Mouse (Mus musculus) liver, embryonic 14.5 days (tissue): ENCODE results near the gene Grip1. TPM values are rescaled to one million over a fixed set of nuclear protein-coding genes. Genes with fewer than 3 reads are reported as not detected.
A peak's percentile ranks its signal among the peaks of the same experiment; 100 is the strongest.

Source experiments
- ATAC-seq: fragments of 200-750 bp; cut with Nextera tagmentation; 2 replicates; pipeline ENCODE4 v1.8.0; 2017; ENCODE audit warnings: moderate number of reproducible peaks, mild to moderate bottlenecking, moderate library complexity; ENCODE audit not compliant: insufficient read depth
- DNase-seq, 3 experiments: peaks; one replicate each; pipeline ENCODE4 v3.0.0-alpha.2; 2012 to 2013; ENCODE audit warnings: low read depth in 3 of 3, low spot score in 3 of 3
- H3K27ac ChIP-seq: fragments of 300-500 bp; sonication (generic); 2 replicates; pipeline ENCODE4 v1.5.1; 2014; ENCODE audit warnings: moderate library complexity, mild to moderate bottlenecking, control low read depth, inconsistent platforms
- H3K27me3 ChIP-seq: fragments of 300-500 bp; sonication (generic); 2 replicates; pipeline ENCODE4 v1.6.1; 2014; ENCODE audit warnings: mild to moderate bottlenecking, low read length, moderate library complexity; ENCODE audit not compliant: control insufficient read depth, insufficient read depth
- H3K36me3 ChIP-seq: fragments of 300-500 bp; sonication (generic); replicated peaks from 2 replicates; pipeline ENCODE4 v1.6.1; 2014; ENCODE audit warnings: low read depth; ENCODE audit not compliant: control insufficient read depth, insufficient read depth
- H3K4me1 ChIP-seq, 2 experiments: fragments of 200-500 bp in 1 of 2; fragments of 300-500 bp in 1 of 2; sonication (generic) in 1 of 2; replicated peaks; 2 replicates each; pipeline ENCODE4 v1.6.1; 2012 to 2014; ENCODE audit warnings: antibody characterized with exemption in 1 of 2, inconsistent platforms in 1 of 2, low read length in 1 of 2; ENCODE audit not compliant: control insufficient read depth in 2 of 2, insufficient read depth in 2 of 2
- H3K4me2 ChIP-seq: fragments of 300-500 bp; sonication (generic); 2 replicates; pipeline ENCODE4 v1.6.1; 2014; ENCODE audit warnings: low read depth, mild to moderate bottlenecking, control low read depth, moderate library complexity
- H3K4me3 ChIP-seq, 2 experiments: fragments of 200-500 bp in 1 of 2; fragments of 300-500 bp in 1 of 2; sonication (generic) in 1 of 2; 2 replicates each; pipeline ENCODE4 v1.5.1; 2012 to 2014; ENCODE audit warnings: low read depth in 2 of 2, low read length in 2 of 2, mild to moderate bottlenecking in 2 of 2, control low read depth in 1 of 2, inconsistent platforms in 1 of 2, moderate library complexity in 1 of 2; ENCODE audit not compliant: insufficient read depth in 1 of 2
- H3K9ac ChIP-seq: fragments of 300-500 bp; sonication (generic); replicated peaks from 2 replicates; pipeline ENCODE4 v1.6.1; 2014; ENCODE audit warnings: mild to moderate bottlenecking, control low read depth, moderate library complexity
- H3K9me3 ChIP-seq: fragments of 300-500 bp; sonication (generic); 2 replicates; pipeline ENCODE4 v1.6.1; 2016; ENCODE audit warnings: low read length, mixed read lengths; ENCODE audit not compliant: control insufficient read depth
- CTCF ChIP-seq: IDR thresholded peaks from 2 replicates; pipeline ENCODE4 v1.5.1; 2016; ENCODE audit warnings: antibody characterized with exemption, low read depth, control low read depth
- EP300 ChIP-seq: IDR thresholded peaks from 2 replicates; pipeline ENCODE4 v1.6.1; 2016; ENCODE audit warnings: antibody characterized with exemption, low read depth
- WGBS: fragments of 180-500 bp; shearing (Covaris S2); extraction: QIAGEN DNeasy Blood & Tissue Kit; methylation state at CpG from one replicate; pipeline ENCODE4 v1.1.7; 2014; ENCODE audit not compliant: insufficient replicate concordance; 5-methylcytosine and 5-hydroxymethylcytosine counted together
- polyA plus RNA-seq, 2 experiments: library from polyadenylated mRNA; depleted of rRNA in 1 of 2; stranded (reverse) in 1 of 2; unstranded in 1 of 2; fragments of >200 nt; fragmentation: Nextera tagmentation in 1 of 2; extraction: Ambion mirVana in 1 of 2; gene quantifications; 2 replicates each; pipeline versions ENCODE4 v1.2.1 to v1.2.3; 2012 to 2014

Grip1 gene
- polyA plus RNA-seq, 2 experiments = 0.37 to 0.56 TPM

DNA sequence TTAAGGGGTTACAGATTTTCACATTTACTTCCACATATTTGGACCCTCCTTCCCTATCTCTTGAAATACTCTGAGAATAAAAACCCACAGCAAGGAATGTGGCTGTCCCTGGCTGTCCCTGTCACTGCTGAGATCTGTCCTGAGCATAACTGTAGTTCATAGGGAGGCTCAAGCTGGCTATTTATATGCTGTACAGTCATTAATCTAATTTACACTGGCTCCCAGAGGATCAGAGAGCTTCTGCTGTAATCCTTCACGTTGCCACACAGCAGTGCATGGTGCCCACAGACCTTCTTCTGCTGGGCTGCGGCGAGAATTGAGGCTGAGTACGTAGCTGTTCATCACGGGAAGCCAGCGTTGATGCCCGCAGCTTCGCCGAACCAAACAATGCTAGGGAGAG is 464.4 kb downstream of the Grip1 start:
- TF ChIP-seq CTCF (no peak), EP300 (no peak)
- Histone ChIP-seq H3K4me3 (no peak overlapping the region), H3K9ac (no peak overlapping the region), H3K9me3 (no peaks in the 10 kb centered on the region), H3K4me1 (no peaks in the 10 kb centered on the region), H3K27ac (no peak overlapping the region), H3K36me3 (no peaks in the 10 kb centered on the region), H3K27me3 (no peaks in the 10 kb centered on the region), H3K4me2 (no peak overlapping the region)
- ATAC-seq = no peak
- no peak for DNase-seq
- WGBS = 71% methylated on average over 9 of the region's 9 CpGs

DNA sequence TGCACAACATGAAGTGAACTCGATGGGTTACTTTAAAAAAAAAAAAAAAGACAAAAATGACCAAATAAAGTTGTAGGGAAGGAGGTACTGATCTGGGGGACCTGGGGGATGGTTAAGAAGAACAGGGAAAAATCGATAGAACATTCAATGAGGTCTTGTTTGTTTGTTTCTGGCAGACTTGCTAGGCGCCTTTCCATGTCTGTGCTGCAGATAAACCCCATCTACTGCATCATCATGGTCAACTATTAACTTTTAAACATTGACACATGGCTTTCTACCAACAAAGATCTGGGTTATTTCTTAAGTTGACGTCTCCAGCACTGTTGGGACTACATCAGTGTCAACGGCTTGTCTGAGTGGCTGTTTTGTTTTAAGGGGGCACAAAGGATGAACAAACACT is 474.3 kb downstream of the Grip1 start:
- 49% methylated on average over 5 of the region's 5 CpGs for WGBS
- Histone ChIP-seq H3K27ac (no peak overlapping the region), H3K4me3 (no peak overlapping the region), H3K4me2 (no peak overlapping the region), H3K36me3 (no peaks in the 10 kb centered on the region), H3K4me1 (peaks cover 0 to 2% of the 10 kb centered on the region in 2 experiments; a peak in 1 of 4 replicates), H3K9ac (no peak overlapping the region), H3K27me3 (no peaks in the 10 kb centered on the region), H3K9me3 (no peaks in the 10 kb centered on the region)
- TF ChIP-seq EP300 (no peak), CTCF (no peak)
- DNase-seq (no peak), ATAC-seq (no peak)

DNA sequence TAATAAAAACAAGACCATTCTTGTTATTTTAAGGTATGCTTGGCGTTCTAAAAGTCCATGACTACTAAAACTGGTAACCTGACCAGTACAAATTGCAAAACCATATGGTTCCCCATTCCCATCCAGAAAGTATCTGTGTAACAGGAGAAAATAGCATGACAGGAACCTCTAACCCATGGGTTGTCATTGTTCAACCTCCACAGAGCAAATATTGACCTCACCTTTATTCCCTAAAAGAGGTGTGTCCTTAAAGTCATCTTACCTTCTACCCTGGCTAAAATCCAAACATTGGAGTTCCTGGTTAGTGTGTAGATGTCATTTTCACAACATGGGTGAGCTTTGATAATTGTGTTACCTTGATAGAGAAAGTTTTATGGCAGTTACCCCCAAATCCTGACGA is 475.3 kb downstream of the Grip1 start:
- ATAC-seq (no peak), DNase-seq (no peak)
- TF ChIP-seq EP300 = no peak
- TF ChIP-seq CTCF = no peak
- Histone ChIP-seq H3K36me3 (no peaks in the 10 kb centered on the region), H3K27ac (no peak overlapping the region), H3K4me1 (peaks cover 0 to 2% of the 10 kb centered on the region in 2 experiments; a peak in 1 of 4 replicates), H3K27me3 (no peaks in the 10 kb centered on the region), H3K4me2 (no peak overlapping the region), H3K9ac (no peak overlapping the region), H3K4me3 (no peak overlapping the region), H3K9me3 (no peaks in the 10 kb centered on the region)
- 63% methylated on average over 2 of the region's 2 CpGs for WGBS

DNA sequence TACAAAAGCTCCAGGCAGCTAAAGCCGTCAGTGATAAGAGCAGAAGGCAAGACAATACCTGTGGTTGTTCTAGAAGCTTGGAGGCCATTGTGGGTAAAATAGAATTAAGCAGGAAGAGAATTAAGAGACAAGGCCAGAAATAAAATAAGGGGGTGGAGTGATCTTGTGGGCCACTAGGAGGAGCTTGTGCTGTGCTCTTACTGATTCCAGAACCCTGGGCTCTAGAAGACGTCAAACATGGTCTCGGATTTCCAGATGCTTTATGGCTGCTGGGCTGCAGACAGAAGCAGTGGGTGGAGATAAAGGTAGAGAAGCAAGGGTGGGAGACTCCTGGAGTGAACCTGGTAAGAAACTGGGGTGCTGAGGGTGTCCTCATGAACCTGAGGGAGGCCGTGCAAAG is 479.2 kb downstream of the Grip1 start:
- Histone ChIP-seq H3K36me3 (no peaks in the 10 kb centered on the region), H3K4me1 (0 out of 4 replicates have a peak, but pooled peaks cover 0 to 2% of the 10 kb centered on the region in 2 experiments), H3K4me2 (no peak overlapping the region), H3K9ac (no peak overlapping the region), H3K9me3 (no peaks in the 10 kb centered on the region; the same call in 1 of the 2 replicates), H3K27ac (no peak overlapping the region), H3K27me3 (no peaks in the 10 kb centered on the region), H3K4me3 (no peak overlapping the region)
- WGBS = 57% methylated on average over 4 of the region's 4 CpGs
- TF ChIP-seq CTCF (0 out of 2 replicates have a peak, but pooled peaks have one; percentile 5), EP300 (no peak)
- ATAC-seq (no peak), DNase-seq (no peak)

GRCm38 (mm10) chr10:119933362-119933761 is 479.7 kb downstream of the Grip1 start:
- DNase-seq = no peak
- H3K27me3 ChIP-seq = no peaks in the 10 kb centered on the region
- H3K4me2 ChIP-seq = no peak overlapping the region
- TF ChIP-seq CTCF (no peak), EP300 (no peak)
- no peak overlapping the region for H3K4me3 ChIP-seq
- ATAC-seq = no peak
- H3K9ac ChIP-seq = no peak overlapping the region
- 82% methylated on average over 5 of the region's 5 CpGs for WGBS
- H3K27ac ChIP-seq = no peak overlapping the region
- no peaks in the 10 kb centered on the region; the same call in 1 of the 2 replicates for H3K9me3 ChIP-seq
- no peaks in the 10 kb centered on the region for H3K36me3 ChIP-seq
- no peaks in the 10 kb centered on the region for H3K4me1 ChIP-seq
